Mouse (Mus musculus) liver, postnatal 0 days (tissue): ENCODE data around the gene Fbln2.

ENCODE experiments used
- CTCF ChIP-seq: sonication (generic); IDR thresholded peaks from 2 replicates; pipeline ENCODE4 v1.5.1; 2016; ENCODE audit warnings: antibody characterized with exemption, low read depth
- EP300 ChIP-seq: IDR thresholded peaks from 2 replicates; pipeline ENCODE4 v1.6.1; 2016; ENCODE audit warnings: antibody characterized with exemption, low read depth, mild to moderate bottlenecking

DNA sequence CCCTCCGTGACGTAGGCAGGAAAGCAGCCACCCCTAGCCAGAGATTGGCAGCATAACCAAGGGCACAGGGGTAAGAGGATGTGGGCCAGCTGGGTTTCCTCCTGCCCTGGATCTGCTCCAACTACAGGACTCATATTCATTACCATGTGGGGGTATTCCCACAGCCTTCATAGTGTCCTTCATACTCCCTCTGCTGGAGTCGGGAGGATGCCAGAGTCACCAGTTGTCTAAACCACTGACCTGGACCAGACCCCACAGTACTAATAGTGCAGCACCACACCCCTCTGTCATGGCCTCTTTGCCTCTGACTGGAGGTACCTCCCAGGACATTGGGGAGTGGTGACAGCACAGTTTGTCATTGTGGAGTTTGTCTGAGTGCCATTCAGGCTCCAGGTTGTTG is 38.0 kb upstream of the Fbln2 start:
- TF ChIP-seq EP300, result no peak
- TF ChIP-seq CTCF, result no peak
